Mouse (Mus musculus): ENCODE measurements around the gene Pi4ka. TPM values are rescaled to one million over a fixed set of nuclear protein-coding genes. Genes with fewer than 3 reads are reported as not detected.
A peak's percentile ranks its signal among the peaks of the same experiment; 100 is the strongest.

Pi4ka gene
- polyA plus RNA-seq, 1 experiment: 45.2 TPM

GRCm38 (mm10) chr16:17409046-17409445, 2.9 kb upstream of the Pi4ka start:
- Histone ChIP-seq H3K4me1 (ENCODE audit: control insufficient read depth, insufficient read depth, low read length) (peaks cover 5% of the 10 kb centered on the region), H3K4me3 (ENCODE audit: low read depth, low read length) (no peak overlapping the region), H3K9ac (ENCODE audit: low read depth, poor library complexity, severe bottlenecking) (no peak overlapping the region), H3K9me3 (replicated peaks; ENCODE audit: control insufficient read depth, insufficient read depth, low read length, poor library complexity, severe bottlenecking) (no peaks in the 10 kb centered on the region), H3K27me3 (ENCODE audit: control insufficient read depth, insufficient read depth, low read length, poor library complexity, severe bottlenecking) (no peaks in the 10 kb centered on the region), H3K36me3 (ENCODE audit: control insufficient read depth, insufficient read depth, low read length, poor library complexity, severe bottlenecking) (no peaks in the 10 kb centered on the region), H3K27ac (ENCODE audit: insufficient read depth, low read length) (no peak overlapping the region)
- TF ChIP-seq EP300 (IDR thresholded peaks at IDR 0.05; ENCODE audit: insufficient read depth, low read depth, low read length) (no peak), CTCF (IDR thresholded peaks at IDR 0.05; ENCODE audit: low read depth, low read length) (no peak), POLR2A (IDR thresholded peaks at IDR 0.05; ENCODE audit: insufficient read depth, low read length) (no peak)

- H3K27me3 ChIP-seq (ENCODE audit: control insufficient read depth, insufficient read depth, low read length, poor library complexity, severe bottlenecking): no peaks in the 10 kb centered on the region
- no peaks in the 10 kb centered on the region for H3K36me3 ChIP-seq (ENCODE audit: control insufficient read depth, insufficient read depth, low read length, poor library complexity, severe bottlenecking)
- TF ChIP-seq CTCF (IDR thresholded peaks at IDR 0.05; ENCODE audit: low read depth, low read length): no peak
- TF ChIP-seq POLR2A (IDR thresholded peaks at IDR 0.05; ENCODE audit: insufficient read depth, low read length): no peak
- TF ChIP-seq EP300 (IDR thresholded peaks at IDR 0.05; ENCODE audit: insufficient read depth, low read depth, low read length): no peak
- no peaks in the 10 kb centered on the region for H3K9me3 ChIP-seq (replicated peaks; ENCODE audit: control insufficient read depth, insufficient read depth, low read length, poor library complexity, severe bottlenecking)
- H3K9ac ChIP-seq (ENCODE audit: low read depth, poor library complexity, severe bottlenecking): peak overlapping the region; percentile 66
- no peak overlapping the region; the same call in 1 of the 2 replicates for H3K4me3 ChIP-seq (ENCODE audit: low read depth, low read length)
- peaks cover 5% of the 10 kb centered on the region for H3K4me1 ChIP-seq (ENCODE audit: control insufficient read depth, insufficient read depth, low read length)
- no peak overlapping the region for H3K27ac ChIP-seq (ENCODE audit: insufficient read depth, low read length)
Observed at GRCm38 (mm10) chr16:17406512-17407231, 558 bp upstream of the Pi4ka start.

- TF ChIP-seq EP300 (IDR thresholded peaks at IDR 0.05; ENCODE audit: insufficient read depth, low read depth, low read length) (no peak), POLR2A (IDR thresholded peaks at IDR 0.05; ENCODE audit: insufficient read depth, low read length) (no peak), CTCF (IDR thresholded peaks at IDR 0.05; ENCODE audit: low read depth, low read length) (no peak)
- peak overlapping the region; percentile 70 for H3K4me3 ChIP-seq (ENCODE audit: low read depth, low read length)
- H3K27ac ChIP-seq (ENCODE audit: insufficient read depth, low read length): no peak overlapping the region
Observed at GRCm38 (mm10) chr16:17405271-17405696, 830 bp downstream of the Pi4ka start.

DNA sequence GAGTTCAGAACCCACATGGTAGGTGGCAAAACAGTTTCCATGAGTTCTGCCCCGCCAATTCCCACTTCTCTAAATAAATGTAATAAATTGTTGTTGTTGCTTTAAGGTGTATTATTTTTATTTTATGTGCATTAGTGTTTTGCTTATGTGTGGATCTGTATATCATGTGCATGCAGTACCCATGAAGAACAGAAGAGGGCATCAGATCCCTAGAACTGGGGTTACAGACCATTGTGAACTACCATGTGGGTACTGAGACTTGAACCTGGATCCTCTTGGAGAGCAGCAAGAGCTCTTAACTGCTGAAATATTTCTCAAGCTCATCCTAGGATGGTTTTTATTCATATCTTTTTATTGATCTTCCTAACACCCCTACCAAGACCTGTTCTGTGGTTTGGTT, 3.3 kb downstream of the Pi4ka start:
- no peaks in the 10 kb centered on the region for H3K36me3 ChIP-seq (ENCODE audit: control insufficient read depth, insufficient read depth, low read length, poor library complexity, severe bottlenecking)
- H3K4me3 ChIP-seq (ENCODE audit: low read depth, low read length): no peak overlapping the region
- TF ChIP-seq CTCF (IDR thresholded peaks at IDR 0.05; ENCODE audit: low read depth, low read length) (peak; percentile 8), POLR2A (IDR thresholded peaks at IDR 0.05; ENCODE audit: insufficient read depth, low read length) (no peak)
- H3K4me1 ChIP-seq (ENCODE audit: control insufficient read depth, insufficient read depth, low read length): no peaks in the 10 kb centered on the region
- H3K27ac ChIP-seq (ENCODE audit: insufficient read depth, low read length): no peak overlapping the region
- no peaks in the 10 kb centered on the region for H3K27me3 ChIP-seq (ENCODE audit: control insufficient read depth, insufficient read depth, low read length, poor library complexity, severe bottlenecking)
- H3K9me3 ChIP-seq (replicated peaks; ENCODE audit: control insufficient read depth, insufficient read depth, low read length, poor library complexity, severe bottlenecking): no peaks in the 10 kb centered on the region
- no peak overlapping the region for H3K9ac ChIP-seq (ENCODE audit: low read depth, poor library complexity, severe bottlenecking)

More at GRCm38 (mm10) chr16:17405271-17405696, 830 bp downstream of the Pi4ka start:
- Histone ChIP-seq H3K4me1 (ENCODE audit: control insufficient read depth, insufficient read depth, low read length) (peaks cover 5% of the 10 kb centered on the region), H3K27me3 (ENCODE audit: control insufficient read depth, insufficient read depth, low read length, poor library complexity, severe bottlenecking) (no peaks in the 10 kb centered on the region), H3K9me3 (replicated peaks; ENCODE audit: control insufficient read depth, insufficient read depth, low read length, poor library complexity, severe bottlenecking) (no peaks in the 10 kb centered on the region), H3K9ac (ENCODE audit: low read depth, poor library complexity, severe bottlenecking) (peak overlapping the region; percentile 66), H3K36me3 (ENCODE audit: control insufficient read depth, insufficient read depth, low read length, poor library complexity, severe bottlenecking) (no peaks in the 10 kb centered on the region)

GRCm38 (mm10) chr16:17392784-17393183, 13.3 kb downstream of the Pi4ka start:
- no peaks in the 10 kb centered on the region for H3K9me3 ChIP-seq (replicated peaks; ENCODE audit: control insufficient read depth, insufficient read depth, low read length, poor library complexity, severe bottlenecking)
- no peaks in the 10 kb centered on the region for H3K36me3 ChIP-seq (ENCODE audit: control insufficient read depth, insufficient read depth, low read length, poor library complexity, severe bottlenecking)
- no peak overlapping the region for H3K9ac ChIP-seq (ENCODE audit: low read depth, poor library complexity, severe bottlenecking)
- H3K4me3 ChIP-seq (ENCODE audit: low read depth, low read length): no peak overlapping the region
- no peaks in the 10 kb centered on the region for H3K4me1 ChIP-seq (ENCODE audit: control insufficient read depth, insufficient read depth, low read length)
- TF ChIP-seq POLR2A (IDR thresholded peaks at IDR 0.05; ENCODE audit: insufficient read depth, low read length) (no peak), EP300 (IDR thresholded peaks at IDR 0.05; ENCODE audit: insufficient read depth, low read depth, low read length) (no peak), CTCF (IDR thresholded peaks at IDR 0.05; ENCODE audit: low read depth, low read length) (no peak)
- no peaks in the 10 kb centered on the region for H3K27me3 ChIP-seq (ENCODE audit: control insufficient read depth, insufficient read depth, low read length, poor library complexity, severe bottlenecking)
- H3K27ac ChIP-seq (ENCODE audit: insufficient read depth, low read length): no peak overlapping the region

GRCm38 (mm10) chr16:17383594-17384326, 22.4 kb downstream of the Pi4ka start:
- Histone ChIP-seq H3K4me1 (ENCODE audit: control insufficient read depth, insufficient read depth, low read length) (no peaks in the 10 kb centered on the region), H3K27ac (ENCODE audit: insufficient read depth, low read length) (no peak overlapping the region), H3K36me3 (ENCODE audit: control insufficient read depth, insufficient read depth, low read length, poor library complexity, severe bottlenecking) (no peaks in the 10 kb centered on the region), H3K4me3 (ENCODE audit: low read depth, low read length) (no peak overlapping the region), H3K9ac (ENCODE audit: low read depth, poor library complexity, severe bottlenecking) (no peak overlapping the region), H3K9me3 (replicated peaks; ENCODE audit: control insufficient read depth, insufficient read depth, low read length, poor library complexity, severe bottlenecking) (no peaks in the 10 kb centered on the region), H3K27me3 (ENCODE audit: control insufficient read depth, insufficient read depth, low read length, poor library complexity, severe bottlenecking) (no peaks in the 10 kb centered on the region)
- TF ChIP-seq EP300 (IDR thresholded peaks at IDR 0.05; ENCODE audit: insufficient read depth, low read depth, low read length) (no peak), POLR2A (IDR thresholded peaks at IDR 0.05; ENCODE audit: insufficient read depth, low read length) (no peak), CTCF (IDR thresholded peaks at IDR 0.05; ENCODE audit: low read depth, low read length) (no peak)
